14 mouse cellular contexts compared by ENCODE assay signal in the genomic region with DNA sequence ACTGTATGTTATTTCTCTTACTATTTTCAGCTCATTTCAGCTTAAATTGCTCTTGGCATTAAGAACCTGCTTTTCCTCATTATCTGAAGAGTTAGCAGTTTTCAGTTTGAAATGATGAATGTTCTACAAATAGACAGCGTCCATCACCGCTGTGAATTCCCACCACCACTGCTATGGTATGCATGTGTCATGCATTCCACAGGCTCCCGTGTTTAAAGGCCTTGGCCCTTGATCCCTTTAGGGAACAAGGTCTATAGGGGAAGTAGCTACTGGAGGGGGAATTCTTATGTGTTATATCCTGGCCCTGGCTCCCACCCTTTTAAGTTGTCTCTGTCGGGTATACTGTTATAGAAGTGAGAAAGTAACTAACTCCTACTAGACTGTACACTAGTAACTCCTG.
DNase-seq lines count a peak whose midpoint lies in the region; ATAC-seq lines count a peak whose summit lies in the region.
"Had no signal": no experiment of that assay in that cellular context is flagged by ENCODE, and none has a peak within 500 bp of the region (broad histone marks: within the 10 kb centered on the region; RNA-seq: fewer than 3 reads in every experiment).

No protein-coding gene starts in this region.

- H3K27ac ChIP-seq in limb, embryonic 15.5 days: 0 out of 2 replicates have a peak overlapping the region, but pooled peaks have one; percentile 27
- H3K27ac ChIP-seq in limb, embryonic 10.5 days: no peak overlapping the region
- peak overlapping the region; percentile 99 for H3K27ac ChIP-seq in heart, embryonic 16.5 days (ENCODE audit: low read length)
- no peak overlapping the region for H3K27ac ChIP-seq in midbrain, embryonic 11.5 days (ENCODE audit: low read depth, low read length)
- H3K27ac ChIP-seq: embryonic facial prominence, embryonic 12.5 days; hindbrain, embryonic 12.5 days; limb, embryonic 13.5 days had no signal

- DNase-seq in heart, adult 11 months: peak; percentile 78
- no peak for DNase-seq in heart, postnatal 14 days
- DNase-seq in limb, embryonic 10.5 days (ENCODE audit: low spot score): no peak
- DNase-seq in mesoderm, embryonic 11.5 days (ENCODE audit: low read depth, low spot score): peak; percentile 39
- no peak for DNase-seq in adrenal gland, postnatal 4 days (ENCODE audit: low spot score in 2 of 2)
- DNase-seq in midbrain, embryonic 11.5 days (ENCODE audit: low spot score, missing footprints): no peak
- DNase-seq: adrenal gland, postnatal 36 days; cerebellum, adult 9-10 months had no signal

- whole genome bisulfite sequencing in limb, embryonic 15.5 days: 49% methylated on average over 4 of the region's 4 CpGs
- 66% methylated on average over 4 of the region's 4 CpGs for WGBS in limb, embryonic 10.5 days
- 16% methylated on average over 4 of the region's 4 CpGs for WGBS in heart, embryonic 16.5 days
- WGBS in midbrain, embryonic 11.5 days: 75% methylated on average over 4 of the region's 4 CpGs

- H3K9ac ChIP-seq in limb, embryonic 15.5 days: no peak overlapping the region
- H3K9ac ChIP-seq in heart, embryonic 16.5 days (ENCODE audit: low read length): peak overlapping the region; percentile 55
- H3K9ac ChIP-seq in midbrain, embryonic 11.5 days (ENCODE audit: low read length): no peak overlapping the region
- H3K9ac ChIP-seq: embryonic facial prominence, embryonic 12.5 days; hindbrain, embryonic 12.5 days; limb, embryonic 13.5 days had no signal

- no peak for ATAC-seq in limb, embryonic 15.5 days (ENCODE audit: insufficient number of reproducible peaks, low FRiP score, low TSS enrichment, low read depth)
- ATAC-seq in heart, embryonic 16.5 days (replicated peaks; ENCODE audit: extremely low read depth, insufficient read depth, low FRiP score): peak; percentile 40
- ATAC-seq in midbrain, embryonic 11.5 days (ENCODE audit: low FRiP score): no peak

- no peaks in the 10 kb centered on the region for H3K9me3 ChIP-seq in limb, embryonic 15.5 days
- H3K9me3 ChIP-seq in limb, embryonic 10.5 days (replicated peaks): no peaks in the 10 kb centered on the region
- no peaks in the 10 kb centered on the region for H3K9me3 ChIP-seq in heart, embryonic 16.5 days (replicated peaks; ENCODE audit: control insufficient read depth, low read length)
- no peaks in the 10 kb centered on the region for H3K9me3 ChIP-seq in midbrain, embryonic 11.5 days (ENCODE audit: control insufficient read depth, low read length)
- H3K9me3 ChIP-seq: embryonic facial prominence, embryonic 12.5 days; hindbrain, embryonic 12.5 days; limb, embryonic 13.5 days had no signal

- H3K27me3 ChIP-seq in limb, embryonic 15.5 days: no peaks in the 10 kb centered on the region
- no peaks in the 10 kb centered on the region for H3K27me3 ChIP-seq in limb, embryonic 10.5 days (ENCODE audit: low read depth, poor library complexity, severe bottlenecking)
- no peaks in the 10 kb centered on the region for H3K27me3 ChIP-seq in heart, embryonic 16.5 days (ENCODE audit: control insufficient read depth, insufficient read depth, low read length)
- no peaks in the 10 kb centered on the region for H3K27me3 ChIP-seq in midbrain, embryonic 11.5 days (ENCODE audit: control insufficient read depth, insufficient read depth, low read length)
- H3K27me3 ChIP-seq: embryonic facial prominence, embryonic 12.5 days; hindbrain, embryonic 12.5 days; limb, embryonic 13.5 days had no signal

- no peaks in the 10 kb centered on the region for H3K36me3 ChIP-seq in limb, embryonic 15.5 days
- H3K36me3 ChIP-seq in limb, embryonic 10.5 days: no peaks in the 10 kb centered on the region
- no peaks in the 10 kb centered on the region for H3K36me3 ChIP-seq in heart, embryonic 16.5 days (ENCODE audit: control insufficient read depth, insufficient read depth)
- no peaks in the 10 kb centered on the region for H3K36me3 ChIP-seq in midbrain, embryonic 11.5 days (ENCODE audit: control insufficient read depth, insufficient read depth, low read length)
- H3K36me3 ChIP-seq: embryonic facial prominence, embryonic 12.5 days; hindbrain, embryonic 12.5 days; limb, embryonic 13.5 days had no signal

- peaks cover 9% of the 10 kb centered on the region for H3K4me1 ChIP-seq in limb, embryonic 15.5 days
- H3K4me1 ChIP-seq in limb, embryonic 10.5 days: no peaks in the 10 kb centered on the region
- H3K4me1 ChIP-seq in heart, embryonic 16.5 days (ENCODE audit: control insufficient read depth, insufficient read depth, low read length): peaks cover 47% of the 10 kb centered on the region
- H3K4me1 ChIP-seq in midbrain, embryonic 11.5 days (ENCODE audit: control insufficient read depth, insufficient read depth, low read length): no peaks in the 10 kb centered on the region
- H3K4me1 ChIP-seq: hindbrain, embryonic 12.5 days had no signal

- no peak overlapping the region for H3K4me3 ChIP-seq in limb, embryonic 15.5 days
- H3K4me3 ChIP-seq in limb, embryonic 10.5 days: no peak overlapping the region
- no peak overlapping the region for H3K4me3 ChIP-seq in heart, embryonic 16.5 days (ENCODE audit: low read length)
- H3K4me3 ChIP-seq in midbrain, embryonic 11.5 days (ENCODE audit: low read depth, low read length): no peak overlapping the region
- H3K4me3 ChIP-seq: embryonic facial prominence, embryonic 12.5 days; hindbrain, embryonic 12.5 days; limb, embryonic 13.5 days; myocyte had no signal

- H3K4me2 ChIP-seq in limb, embryonic 15.5 days: no peak overlapping the region
- H3K4me2 ChIP-seq in heart, embryonic 16.5 days (ENCODE audit: low read depth, low read length): peak overlapping the region; percentile 29
- no peak overlapping the region for H3K4me2 ChIP-seq in midbrain, embryonic 11.5 days
- H3K4me2 ChIP-seq: embryonic facial prominence, embryonic 12.5 days; hindbrain, embryonic 12.5 days; limb, embryonic 13.5 days had no signal

- intact Hi-C loops in heart, postnatal 14 days (cut with DNase I): loop anchor here (5.0 kb wide), 2 partner anchors 33 to 208 kb away; a partner anchor contains a TSS

Comparison
In these comparisons a context has a peak if more than half of its experiments do, and no peak if none do; other contexts are left out.
1. DNase-seq: peak in heart, adult 11 months (single experiment) and mesoderm, embryonic 11.5 days (single experiment); none in heart, postnatal 14 days (0 of 2), limb, embryonic 10.5 days (single experiment), adrenal gland, postnatal 4 days (0 of 2) and midbrain, embryonic 11.5 days (single experiment).
2. H3K27ac ChIP-seq: peak in limb, embryonic 15.5 days (single experiment) and heart, embryonic 16.5 days (single experiment); none in limb, embryonic 10.5 days (single experiment) and midbrain, embryonic 11.5 days (single experiment).